Mouse (Mus musculus) midbrain, embryonic 10.5 days (tissue): ENCODE measurements around the gene Tab1. TPM values are rescaled to one million over a fixed set of nuclear protein-coding genes. Genes with fewer than 3 reads are reported as not detected.
"Not testable (repeated sequence)": the region's sequence is repeated elsewhere in the genome, so short reads cannot be mapped to it uniquely, and the experiment has no call there.

Experiments
- DNase-seq: peaks from one replicate; pipeline ENCODE4 v3.0.0-alpha.2; 2017; ENCODE audit warnings: low spot score
- H3K27ac ChIP-seq: fragments of 300-500 bp; sonication (generic); replicated peaks from 2 replicates; pipeline ENCODE4 v1.5.1; 2016; ENCODE audit warnings: mild to moderate bottlenecking
- H3K27me3 ChIP-seq: fragments of 300-500 bp; sonication (generic); 2 replicates; pipeline ENCODE4 v1.6.1; 2016; ENCODE audit warnings: low read depth, mild to moderate bottlenecking; ENCODE audit not compliant: poor library complexity, severe bottlenecking
- H3K36me3 ChIP-seq: fragments of 300-500 bp; sonication (generic); 2 replicates; pipeline ENCODE4 v1.6.1; 2016; ENCODE audit warnings: mild to moderate bottlenecking, moderate library complexity
- H3K4me1 ChIP-seq: fragments of 300-500 bp; sonication (generic); 2 replicates; pipeline ENCODE4 v1.6.1; 2016
- H3K4me3 ChIP-seq: fragments of 300-500 bp; sonication (generic); 2 replicates; pipeline ENCODE4 v1.5.1; 2016; ENCODE audit warnings: mild to moderate bottlenecking, moderate library complexity
- H3K9me3 ChIP-seq: fragments of 300-500 bp; sonication (generic); replicated peaks from 2 replicates; pipeline ENCODE4 v1.6.1; 2016; ENCODE audit warnings: mild to moderate bottlenecking
- WGBS: fragments of 180-500 bp; shearing (Covaris S2); methylation state at CpG from one replicate; pipeline ENCODE4 v1.1.7; 2016; 5-methylcytosine and 5-hydroxymethylcytosine counted together
- polyA plus RNA-seq: library from polyadenylated mRNA; unstranded; fragments of >200 nt; fragmentation: Nextera tagmentation; extraction: Ambion mirVana; gene quantifications from 2 replicates; pipeline ENCODE4 v1.2.1, GENCODE M21; 2016

The Tab1 gene
- polyA plus RNA-seq, 1 experiment from 2014 or later: 40.0 TPM

- no peak for DNase-seq
- Histone ChIP-seq H3K4me3 (no peak overlapping the region), H3K27me3 (no peaks in the 10 kb centered on the region), H3K9me3 (no peaks in the 10 kb centered on the region), H3K27ac (no peak overlapping the region), H3K4me1 (peaks cover 11% of the 10 kb centered on the region; the same call in 1 of the 2 replicates), H3K36me3 (peaks cover 3% of the 10 kb centered on the region; the same call in 1 of the 2 replicates)
- WGBS: 81% methylated on average over 12 of the region's 12 CpGs
These were observed 21.5 kb upstream of the Tab1 start for GRCm38 (mm10) chr15:80111436-80111835.

GRCm38 (mm10) chr15:80112499-80112898 lies 20.4 kb upstream of the Tab1 start:
- Histone ChIP-seq H3K9me3 (no peaks in the 10 kb centered on the region), H3K36me3 (peaks cover 3% of the 10 kb centered on the region; the same call in 1 of the 2 replicates), H3K4me1 (peaks cover 18% of the 10 kb centered on the region), H3K27me3 (no peaks in the 10 kb centered on the region), H3K4me3 (no peak overlapping the region), H3K27ac (no peak overlapping the region)
- DNase-seq: no peak
- WGBS: 44% methylated on average over 2 of the region's 2 CpGs

GRCm38 (mm10) chr15:80114414-80114813 lies 18.5 kb upstream of the Tab1 start:
- Histone ChIP-seq H3K36me3 (peaks cover 3% of the 10 kb centered on the region; the same call in 1 of the 2 replicates), H3K27me3 (no peaks in the 10 kb centered on the region), H3K4me3 (no peak overlapping the region), H3K27ac (no peak overlapping the region), H3K9me3 (no peaks in the 10 kb centered on the region), H3K4me1 (peaks cover 18% of the 10 kb centered on the region)
- WGBS: 93% methylated on average over 7 of the region's 7 CpGs
- no peak for DNase-seq

- Histone ChIP-seq H3K4me1 (peaks cover 18% of the 10 kb centered on the region), H3K27me3 (no peaks in the 10 kb centered on the region), H3K4me3 (peak overlapping the region; percentile 36; the same call in 1 of the 2 replicates), H3K36me3 (peaks cover 3% of the 10 kb centered on the region; the same call in 1 of the 2 replicates), H3K9me3 (no peaks in the 10 kb centered on the region), H3K27ac (peak overlapping the region; percentile 49; the same call in 1 of the 2 replicates)
- WGBS: 67% methylated on average over 5 of the region's 5 CpGs
- DNase-seq: no peak
These were observed 17.7 kb upstream of the Tab1 start for GRCm38 (mm10) chr15:80115256-80115655.

- Histone ChIP-seq H3K4me3 (peak overlapping the region; percentile 36), H3K27me3 (no peaks in the 10 kb centered on the region), H3K27ac (peak overlapping the region; percentile 49; the same call in 1 of the 2 replicates), H3K4me1 (peaks cover 18% of the 10 kb centered on the region), H3K9me3 (no peaks in the 10 kb centered on the region), H3K36me3 (peaks cover 3% of the 10 kb centered on the region; the same call in 1 of the 2 replicates)
- DNase-seq: no peak
- WGBS: 74% methylated on average over 13 of the region's 13 CpGs
These were observed 16.8 kb upstream of the Tab1 start for GRCm38 (mm10) chr15:80115866-80116794.

GRCm38 (mm10) chr15:80117154-80117553 lies 15.8 kb upstream of the Tab1 start:
- Histone ChIP-seq H3K4me3 (no peak overlapping the region), H3K9me3 (no peaks in the 10 kb centered on the region), H3K27me3 (no peaks in the 10 kb centered on the region), H3K27ac (no peak overlapping the region), H3K4me1 (peaks cover 18% of the 10 kb centered on the region), H3K36me3 (peaks cover 3% of the 10 kb centered on the region; the same call in 1 of the 2 replicates)
- WGBS: 75% methylated on average over 8 of the region's 8 CpGs
- no peak for DNase-seq

GRCm38 (mm10) chr15:80119076-80119475 lies 13.9 kb upstream of the Tab1 start:
- Histone ChIP-seq H3K36me3 (no peaks in the 10 kb centered on the region), H3K27ac (no peak overlapping the region), H3K9me3 (no peaks in the 10 kb centered on the region), H3K27me3 (no peaks in the 10 kb centered on the region), H3K4me1 (peaks cover 18% of the 10 kb centered on the region), H3K4me3 (no peak overlapping the region)
- 89% methylated on average over 6 of the region's 6 CpGs for WGBS
- DNase-seq: no peak

GRCm38 (mm10) chr15:80121721-80122325 lies 11.1 kb upstream of the Tab1 start:
- no peak overlapping the region for H3K4me3 ChIP-seq
- no peaks in the 10 kb centered on the region for H3K27me3 ChIP-seq
- DNase-seq: no peak
- no peaks in the 10 kb centered on the region for H3K36me3 ChIP-seq
- peaks cover 6% of the 10 kb centered on the region; the same call in 1 of the 2 replicates for H3K4me1 ChIP-seq
- H3K9me3 ChIP-seq: no peaks in the 10 kb centered on the region
- H3K27ac ChIP-seq: no peak overlapping the region
- 95% methylated on average over 9 of the region's 9 CpGs for WGBS

- H3K9me3 ChIP-seq, DNase-seq: not testable (repeated sequence)
- WGBS: 91% methylated on average over 6 of the region's 6 CpGs
These were observed 10.5 kb upstream of the Tab1 start for GRCm38 (mm10) chr15:80122431-80122830.

GRCm38 (mm10) chr15:80124651-80125050 lies 8.3 kb upstream of the Tab1 start:
- 89% methylated on average over 4 of the region's 4 CpGs for WGBS
- Histone ChIP-seq H3K9me3 (no peaks in the 10 kb centered on the region), H3K36me3 (no peaks in the 10 kb centered on the region), H3K4me3 (no peak overlapping the region), H3K4me1 (no peaks in the 10 kb centered on the region), H3K27ac (no peak overlapping the region), H3K27me3 (no peaks in the 10 kb centered on the region)
- DNase-seq: no peak

More at GRCm38 (mm10) chr15:80122431-80122830, 10.5 kb upstream of the Tab1 start:
- H3K27ac ChIP-seq, H3K4me1 ChIP-seq, H3K36me3 ChIP-seq, H3K4me3 ChIP-seq, H3K27me3 ChIP-seq: not testable (repeated sequence)

- Histone ChIP-seq H3K27ac (no peak overlapping the region), H3K9me3 (no peaks in the 10 kb centered on the region), H3K27me3 (no peaks in the 10 kb centered on the region), H3K4me3 (no peak overlapping the region), H3K4me1 (no peaks in the 10 kb centered on the region), H3K36me3 (no peaks in the 10 kb centered on the region)
- no peak for DNase-seq
- WGBS: 79% methylated on average over 1 of the region's 1 CpGs
These were observed 5.7 kb upstream of the Tab1 start for GRCm38 (mm10) chr15:80127191-80127590.

GRCm38 (mm10) chr15:80129982-80130381 lies 2.9 kb upstream of the Tab1 start:
- Histone ChIP-seq H3K9me3 (no peaks in the 10 kb centered on the region), H3K4me1 (peaks cover 21% of the 10 kb centered on the region), H3K27ac (no peak overlapping the region), H3K36me3 (no peaks in the 10 kb centered on the region), H3K27me3 (no peaks in the 10 kb centered on the region), H3K4me3 (no peak overlapping the region)
- 91% methylated on average over 6 of the region's 6 CpGs for WGBS
- DNase-seq: no peak

GRCm38 (mm10) chr15:80130689-80131088 lies 2.2 kb upstream of the Tab1 start:
- Histone ChIP-seq H3K4me1 (peaks cover 22% of the 10 kb centered on the region), H3K36me3 (0 out of 2 replicates have a peak, but pooled peaks cover 3% of the 10 kb centered on the region), H3K9me3 (no peaks in the 10 kb centered on the region), H3K27me3 (no peaks in the 10 kb centered on the region), H3K27ac (no peak overlapping the region), H3K4me3 (no peak overlapping the region)
- DNase-seq: no peak
- WGBS: 87% methylated on average over 5 of the region's 5 CpGs
